Mouse (Mus musculus) testis, adult 2 months (tissue): ENCODE measurements around the gene C1qtnf1.

Source experiments
- CTCF ChIP-seq: fragments of 200-500 bp; IDR thresholded peaks from 2 replicates; pipeline ENCODE4 v1.5.1; 2012; ENCODE audit warnings: low read depth, mild to moderate bottlenecking, inconsistent platforms, low read length, moderate library complexity; ENCODE audit not compliant: control insufficient read depth, insufficient read depth, insufficient replicate concordance
- POLR2A ChIP-seq: fragments of 200-500 bp; IDR thresholded peaks from 2 replicates; pipeline ENCODE4 v1.6.1; 2012; ENCODE audit warnings: low read depth, mild to moderate bottlenecking, inconsistent platforms, low read length, moderate library complexity; ENCODE audit not compliant: control insufficient read depth

- no peak for TF ChIP-seq POLR2A
- TF ChIP-seq CTCF: no peak
These were observed 68.2 kb downstream of the C1qtnf1 start for GRCm38 (mm10) chr11:118496066-118496689.
